Mouse (Mus musculus): ENCODE measurements at regions not wholly inside any gene's neighbourhood (a gene's known extent, or its start where the extent isn't known, plus 50 kb on each side); places are given as distances from the start of the nearest gene placed in this dataset.
"Not testable (repeated sequence)": the region's sequence is repeated elsewhere in the genome, so short reads cannot be mapped to it uniquely, and the experiment has no call there.

DNA sequence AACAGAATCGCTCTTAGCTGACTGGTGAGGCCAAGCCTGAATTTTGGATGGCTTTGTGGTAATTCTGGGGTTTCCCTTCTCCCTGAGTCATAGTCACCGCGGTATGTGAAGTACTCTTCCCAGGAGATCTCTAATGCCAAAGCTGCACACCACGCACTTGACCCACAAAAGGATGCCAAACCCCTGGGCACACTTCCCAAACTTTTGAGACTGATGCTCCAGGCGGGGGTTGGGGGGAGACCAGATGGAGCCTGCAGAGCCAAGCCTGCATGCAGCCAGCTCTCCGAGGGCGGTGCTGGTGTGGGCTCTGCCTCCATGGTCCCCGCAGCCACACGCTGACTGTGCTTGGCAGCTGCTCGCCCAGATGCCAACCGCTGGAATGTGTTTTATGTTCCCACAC, 199.2 kb downstream of the Rab10 start:
- not testable (repeated sequence) for TF ChIP-seq CTCF, EP300 (IDR thresholded peaks at IDR 0.05)
